Mouse (Mus musculus): ENCODE measurements at regions not wholly inside any gene's neighbourhood (a gene's known extent, or its start where the extent isn't known, plus 50 kb on each side); places are given as distances from the start of the nearest gene placed in this dataset.
A peak's percentile ranks its signal among the peaks of the same experiment; 100 is the strongest.
"Not testable (repeated sequence)": the region's sequence is repeated elsewhere in the genome, so short reads cannot be mapped to it uniquely, and the experiment has no call there.

DNA sequence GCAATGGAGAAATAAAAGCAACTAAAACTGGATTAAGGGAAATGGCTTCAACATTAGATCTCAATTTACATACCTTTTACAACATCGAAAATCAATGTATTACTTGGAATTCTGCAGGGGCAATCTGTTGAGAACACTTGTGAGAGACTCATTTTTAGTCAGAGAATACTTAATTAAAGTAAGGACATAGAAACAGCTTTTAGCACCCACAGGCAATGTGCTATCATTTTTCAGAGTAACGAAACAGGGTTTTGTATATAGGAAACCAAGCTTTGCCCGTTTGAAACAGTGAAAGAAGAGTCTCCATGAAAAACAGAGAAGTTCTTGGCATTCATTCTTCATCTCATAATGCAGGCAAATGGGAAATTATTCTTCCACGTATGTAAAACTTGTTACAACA, 196.4 kb downstream of the Tdrd3 start:
- no peak for DNase-seq
- intact Hi-C loops (cut with DNase I): no loop called here

DNA sequence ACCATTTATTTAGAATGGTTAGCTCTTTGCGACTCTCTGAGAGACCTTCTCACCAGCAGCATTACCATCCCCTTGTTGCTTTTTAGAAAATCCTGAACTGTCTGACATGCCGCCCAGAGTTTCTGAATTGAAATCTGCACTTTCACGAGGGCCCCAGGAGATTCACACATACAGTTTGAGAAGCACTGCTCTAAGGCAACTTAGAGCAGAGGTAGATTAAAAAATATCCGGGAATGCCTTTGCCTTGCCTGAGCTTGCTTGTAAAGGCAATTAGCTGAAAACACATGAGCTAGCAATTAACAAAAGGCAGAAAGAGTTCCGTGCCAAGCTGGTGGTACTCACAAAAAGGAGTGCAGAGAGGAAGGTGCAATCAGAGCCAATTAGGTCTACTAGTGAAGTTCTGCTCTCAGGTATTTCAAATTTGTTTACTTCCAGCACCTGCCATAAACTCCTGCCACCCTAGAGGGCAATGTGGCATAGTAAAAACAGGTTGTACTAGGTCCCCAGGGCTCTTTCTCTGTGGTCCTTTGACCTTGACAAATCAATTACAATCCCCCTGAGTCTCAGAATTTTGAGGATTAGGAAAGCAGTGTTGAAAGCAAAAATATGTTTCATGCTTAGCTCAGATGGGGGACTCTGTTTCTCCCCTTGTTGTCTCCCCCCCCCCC, 203.1 kb downstream of the Tdrd3 start:
- intact Hi-C loops (cut with DNase I): no loop called here
- peak; percentile 1 for DNase-seq

DNA sequence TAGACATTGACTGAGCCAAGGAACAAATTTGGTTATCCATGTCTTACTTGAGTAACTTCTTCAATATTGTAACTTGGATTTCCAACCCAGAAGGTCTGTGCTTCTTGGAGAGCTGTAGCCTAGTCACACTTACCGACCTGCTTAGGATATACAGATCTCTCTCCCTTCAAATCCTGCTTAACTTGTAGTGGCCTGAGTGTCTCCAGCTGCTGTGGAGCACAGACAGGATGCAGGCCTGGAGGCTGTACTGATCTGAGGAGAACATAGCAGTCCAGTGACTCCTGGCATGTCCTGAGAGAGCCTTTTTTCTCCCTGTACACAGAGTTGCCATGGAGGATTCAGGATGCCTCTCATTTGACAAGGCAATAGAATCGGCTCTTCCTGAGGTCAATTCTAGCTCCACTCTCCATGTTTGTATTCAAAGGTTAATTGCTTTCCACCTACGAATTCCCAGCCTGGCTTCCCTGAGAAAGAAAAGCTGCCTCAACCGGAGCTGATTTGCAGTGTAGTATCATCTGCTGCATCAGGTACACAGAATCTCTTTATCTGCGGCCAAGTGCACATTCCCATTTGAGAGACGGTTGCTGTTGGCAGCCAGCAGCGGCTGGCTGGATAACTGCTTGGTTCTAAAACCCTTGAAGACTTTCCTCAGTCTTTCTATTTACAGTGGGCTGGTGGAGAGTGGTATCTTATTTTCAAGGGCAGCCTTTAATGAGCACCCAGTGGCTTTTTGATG, 214.8 kb downstream of the Tdrd3 start:
- no peak for DNase-seq
- intact Hi-C loops (cut with DNase I): no loop called here

DNA sequence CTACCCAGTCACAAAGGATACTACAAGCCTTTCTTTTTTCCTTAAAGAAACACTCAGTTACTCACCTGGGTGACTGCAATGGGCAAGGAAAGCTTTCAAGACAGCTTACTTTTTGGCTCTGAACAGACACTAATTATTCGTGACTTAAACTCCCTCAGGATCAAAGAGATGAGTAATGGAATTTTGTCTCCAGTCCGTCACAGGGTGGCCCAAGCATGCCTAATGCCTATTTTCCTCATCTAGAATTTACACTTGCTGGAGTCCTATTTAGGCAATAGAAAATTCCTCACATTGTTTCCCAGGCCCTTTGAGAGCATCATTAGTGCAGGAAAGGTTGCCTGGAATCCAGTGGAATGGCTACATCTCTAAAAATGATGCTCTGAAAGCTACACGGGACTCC, 218.2 kb downstream of the Tdrd3 start:
- intact Hi-C loops (cut with DNase I): no loop called here
- DNase-seq: no peak

DNA sequence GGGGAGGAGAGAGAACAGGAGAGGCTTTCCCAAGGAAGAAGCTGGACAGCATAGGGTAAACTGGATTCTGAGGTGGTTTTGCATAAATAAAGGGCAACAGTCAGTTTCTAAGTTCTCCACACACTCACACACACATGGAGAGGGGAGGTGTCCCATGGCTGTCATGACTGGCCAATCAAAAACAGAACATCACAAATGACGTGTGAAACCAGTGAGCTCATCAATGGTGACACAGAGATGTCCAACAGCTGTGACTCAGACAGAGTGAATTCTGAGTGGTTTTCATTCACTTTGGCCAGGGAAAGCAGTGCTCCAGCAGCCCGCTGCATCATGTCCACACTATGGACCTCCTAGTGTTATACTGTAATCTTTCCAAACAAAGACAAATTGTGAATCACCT, 220.7 kb downstream of the Tdrd3 start:
- DNase-seq: no peak
- intact Hi-C loops (cut with DNase I): no loop called here

DNA sequence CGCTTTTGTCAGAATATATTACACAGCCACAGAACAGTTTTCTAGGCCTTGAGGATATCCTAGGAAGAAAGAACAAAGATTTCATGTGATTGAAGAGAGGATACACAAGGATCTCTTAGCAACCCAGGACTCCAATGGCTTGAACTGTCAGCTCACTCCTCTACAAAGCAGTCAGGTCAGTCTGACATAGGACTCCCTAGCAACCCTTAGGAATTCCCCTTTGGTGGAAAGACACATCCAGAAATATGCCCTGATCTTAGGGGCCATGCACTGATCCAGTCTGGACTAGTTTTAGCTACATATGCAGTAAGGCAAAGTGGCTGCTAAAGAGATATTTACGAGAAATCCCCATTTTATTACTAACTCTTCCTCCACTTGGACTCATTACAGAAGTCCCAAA, 251.5 kb downstream of the Tdrd3 start:
- DNase-seq: no peak
- intact Hi-C loops (cut with DNase I): no loop called here

DNA sequence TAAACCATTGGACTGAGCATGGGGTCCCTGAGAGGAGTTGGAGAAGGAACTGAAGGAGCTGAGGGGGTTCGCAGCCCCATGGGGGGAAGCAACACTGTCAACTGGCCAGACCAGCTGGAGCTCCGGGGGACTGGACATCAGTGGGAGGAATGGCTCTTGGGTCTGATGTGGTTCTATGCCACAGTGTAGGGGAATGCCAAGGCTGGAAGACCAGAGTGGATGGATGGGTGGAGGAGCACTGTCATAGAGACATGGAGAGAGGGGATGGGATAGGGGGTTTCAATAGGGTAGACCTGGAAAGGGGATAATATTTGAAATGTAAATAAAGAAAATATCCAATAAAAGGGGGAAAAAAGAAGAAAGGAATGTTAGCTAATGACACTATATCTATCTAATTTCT, 253.1 kb downstream of the Tdrd3 start:
- intact Hi-C loops (cut with DNase I): no loop called here

DNA sequence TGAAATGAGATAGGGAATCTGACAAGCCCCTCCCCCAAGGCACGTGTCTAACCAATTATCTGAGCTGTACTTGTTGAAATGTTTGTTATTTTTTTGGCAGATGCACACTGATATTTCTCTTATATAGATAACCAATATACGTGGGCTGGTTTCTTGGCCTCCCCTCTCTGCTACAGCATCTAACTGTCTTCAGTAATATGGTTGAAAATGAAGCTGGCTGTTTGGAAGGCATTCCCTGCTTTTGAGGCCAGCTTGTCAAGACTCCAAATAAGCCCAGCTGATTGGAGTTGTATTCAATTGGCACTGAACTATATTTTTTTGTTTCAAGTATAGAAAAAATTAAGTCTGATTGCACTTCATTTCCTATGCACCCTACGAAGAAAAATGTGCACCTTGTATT, 264.3 kb downstream of the Tdrd3 start:
- intact Hi-C loops (cut with DNase I): no loop called here
- no peak for DNase-seq

More for the DNA sequence above, 253.1 kb downstream of the Tdrd3 start:
- no peak for DNase-seq

DNA sequence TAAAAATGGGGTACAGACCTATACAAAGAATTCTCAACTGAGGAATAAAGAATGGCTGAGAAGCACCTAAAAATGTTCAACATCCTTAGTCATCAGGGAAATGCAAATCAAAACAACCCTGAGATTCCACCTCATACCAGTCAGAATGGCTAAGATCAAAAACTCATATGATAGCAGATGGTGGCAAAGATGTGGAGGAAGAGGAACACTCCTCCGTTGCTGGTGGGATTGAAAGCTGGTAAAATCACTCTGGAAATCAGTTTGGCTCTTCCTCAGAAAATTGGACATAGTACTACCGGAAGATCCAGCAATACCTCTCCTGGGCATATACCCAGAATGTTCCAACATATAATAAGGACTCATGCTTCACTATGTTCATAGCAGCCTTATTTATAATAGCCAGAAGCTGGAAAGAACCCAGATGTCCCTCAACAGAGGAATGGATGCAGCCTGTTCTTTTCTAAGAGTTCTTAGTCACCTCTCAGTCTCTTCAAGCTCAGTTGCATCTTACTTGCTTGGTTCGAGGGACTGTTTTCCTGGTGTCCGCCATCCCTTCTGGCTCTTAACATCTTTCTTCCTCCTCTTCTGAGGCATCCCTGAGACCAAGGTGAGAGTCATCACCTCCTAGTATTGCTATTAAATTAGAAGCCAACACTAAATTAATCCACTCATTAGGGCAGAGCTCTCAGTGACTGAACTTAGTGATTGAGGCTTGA, 266.8 kb downstream of the Tdrd3 start:
- intact Hi-C loops (cut with DNase I); DNase-seq: not testable (repeated sequence)

DNA sequence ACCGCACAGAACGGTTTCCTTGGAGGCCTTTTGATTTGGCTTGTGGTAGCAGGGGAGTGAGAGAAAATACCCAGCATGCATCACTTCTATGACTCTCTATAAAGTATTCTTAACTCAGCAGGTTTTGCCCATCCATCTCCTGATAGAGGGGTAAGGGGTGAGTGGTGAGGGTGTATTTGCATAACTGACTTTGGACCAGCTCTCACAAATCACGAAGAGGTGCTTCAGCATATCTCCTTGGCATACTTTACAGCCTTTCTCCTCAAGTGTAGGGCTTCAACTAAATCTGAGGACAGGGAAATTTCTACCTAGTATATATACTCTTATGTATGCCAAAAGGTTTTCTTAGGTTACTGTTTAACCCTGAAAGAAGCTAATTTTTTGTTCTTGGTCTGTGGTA, 273.4 kb downstream of the Tdrd3 start:
- intact Hi-C loops (cut with DNase I): no loop called here
- DNase-seq: no peak

DNA sequence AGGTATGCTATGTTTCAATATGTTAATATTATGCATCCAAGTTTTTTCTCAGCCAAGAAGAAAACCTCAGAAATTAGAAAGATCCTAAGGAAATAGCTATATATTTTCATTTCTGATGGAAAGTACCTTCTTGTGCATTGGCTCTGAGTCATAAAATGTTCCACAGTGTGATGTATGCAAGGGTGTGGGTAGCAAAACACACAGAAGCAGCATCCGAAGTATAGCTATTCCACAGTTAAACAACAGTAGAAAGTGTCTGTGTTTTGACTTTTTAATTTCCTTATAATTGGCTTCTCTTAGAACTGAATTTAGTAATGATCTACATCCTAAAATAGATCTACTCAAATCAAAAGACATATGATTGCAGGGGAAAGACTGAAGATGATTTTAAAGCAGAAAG, 320.0 kb downstream of the Tdrd3 start:
- intact Hi-C loops (cut with DNase I): no loop called here
- no peak for DNase-seq

DNA sequence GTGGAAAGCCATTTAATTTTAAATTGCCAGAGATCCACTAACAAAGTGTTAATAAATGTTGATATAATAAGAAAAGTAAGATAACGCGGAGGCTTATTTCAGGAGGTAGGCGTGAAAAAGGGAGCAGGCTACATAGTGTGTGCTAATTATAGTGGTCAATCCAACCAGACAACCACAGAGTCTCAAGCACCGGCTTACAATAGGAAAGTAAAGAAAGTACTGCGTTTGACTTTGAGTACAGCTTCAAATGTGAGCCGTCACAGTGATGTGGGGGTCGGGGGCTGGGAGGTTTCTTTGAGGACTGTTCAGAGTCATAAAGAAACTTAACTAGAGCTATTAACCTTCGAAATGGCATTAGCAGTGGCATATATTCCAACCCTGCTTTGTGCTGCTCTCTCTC, 329.1 kb downstream of the Tdrd3 start:
- DNase-seq: no peak
- intact Hi-C loops (cut with DNase I): no loop called here

DNA sequence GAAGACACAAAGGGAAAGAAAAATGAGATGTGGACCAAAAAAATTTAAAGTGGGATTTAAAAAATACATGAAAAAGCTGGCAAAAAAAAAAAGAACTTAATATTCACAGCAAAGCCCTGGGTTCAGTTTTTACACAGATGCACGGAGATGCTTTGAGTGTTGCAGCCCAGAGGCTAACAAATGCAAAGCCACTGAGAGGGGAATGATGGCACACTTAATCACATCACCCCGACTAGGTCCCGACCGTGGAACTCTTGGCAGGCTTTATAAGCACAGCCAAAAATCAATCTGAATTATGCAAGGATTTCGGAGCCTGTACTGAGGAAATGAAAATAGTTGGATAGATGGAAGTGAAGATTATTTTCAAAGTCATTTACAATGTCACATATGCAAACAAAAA, 329.6 kb downstream of the Tdrd3 start:
- DNase-seq: no peak
- intact Hi-C loops (cut with DNase I): no loop called here

DNA sequence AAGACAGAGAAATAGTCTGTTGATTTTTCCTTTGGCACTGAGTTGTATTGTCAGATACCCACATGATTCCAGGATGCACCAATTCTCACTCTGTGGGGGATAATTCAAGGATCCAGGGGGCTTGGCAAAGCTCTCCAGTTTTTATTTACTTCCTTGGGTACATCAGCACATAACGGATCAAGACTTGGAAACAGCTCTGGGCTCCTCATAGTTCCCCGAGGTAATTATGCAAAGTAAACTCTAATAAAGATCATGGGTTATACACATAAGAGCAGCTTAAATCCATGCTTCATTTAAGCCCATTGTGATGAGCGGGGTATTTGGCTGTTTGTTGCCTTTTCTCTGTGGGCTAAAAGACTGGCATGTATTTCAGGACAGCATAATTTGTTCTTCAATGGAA, 332.6 kb downstream of the Tdrd3 start:
- intact Hi-C loops (cut with DNase I): no loop called here
- DNase-seq: no peak

DNA sequence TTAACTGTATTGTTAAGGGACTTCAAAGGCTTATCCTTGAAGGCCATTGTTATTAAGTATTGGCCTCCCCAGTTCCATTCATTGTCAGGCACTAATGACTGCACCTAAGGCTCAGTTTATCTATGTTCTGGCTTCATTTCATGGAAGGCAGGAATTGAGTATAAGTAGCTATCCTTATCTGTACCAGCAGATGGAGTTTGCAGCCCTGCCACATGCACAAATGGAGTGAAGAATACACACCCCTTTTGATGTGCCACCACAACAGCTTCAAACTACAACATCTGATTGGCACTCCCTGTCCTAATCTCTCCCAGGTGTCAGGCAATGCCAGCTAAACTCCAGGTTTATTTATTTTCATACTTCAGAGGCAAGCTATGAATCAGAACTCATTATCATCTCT, 333.3 kb downstream of the Tdrd3 start:
- no peak for DNase-seq
- intact Hi-C loops (cut with DNase I): no loop called here

DNA sequence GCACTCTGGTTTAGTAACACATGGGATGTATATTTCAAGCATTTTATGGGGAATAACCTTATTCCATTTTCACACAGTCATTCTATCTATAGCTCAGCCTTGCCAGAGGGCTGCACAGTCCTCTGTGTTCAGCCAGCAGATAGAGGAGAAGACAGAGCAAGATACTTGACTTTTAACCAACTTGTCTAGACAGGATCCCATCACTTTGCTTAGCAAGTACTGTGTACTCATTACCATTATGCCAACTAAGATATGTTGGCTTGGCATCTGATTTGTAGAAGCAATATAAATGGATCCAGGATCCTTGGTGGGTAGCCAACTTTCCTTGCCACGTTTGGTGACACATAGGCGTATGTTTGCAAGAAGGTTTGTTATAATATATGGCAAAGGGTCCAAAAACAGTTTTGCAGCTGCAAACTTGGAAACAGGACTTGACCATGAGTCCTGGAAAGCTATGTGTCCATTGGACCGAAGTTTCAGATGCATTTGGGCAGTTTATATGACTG, 334.3 kb downstream of the Tdrd3 start:
- intact Hi-C loops (cut with DNase I): no loop called here
- no peak for DNase-seq

DNA sequence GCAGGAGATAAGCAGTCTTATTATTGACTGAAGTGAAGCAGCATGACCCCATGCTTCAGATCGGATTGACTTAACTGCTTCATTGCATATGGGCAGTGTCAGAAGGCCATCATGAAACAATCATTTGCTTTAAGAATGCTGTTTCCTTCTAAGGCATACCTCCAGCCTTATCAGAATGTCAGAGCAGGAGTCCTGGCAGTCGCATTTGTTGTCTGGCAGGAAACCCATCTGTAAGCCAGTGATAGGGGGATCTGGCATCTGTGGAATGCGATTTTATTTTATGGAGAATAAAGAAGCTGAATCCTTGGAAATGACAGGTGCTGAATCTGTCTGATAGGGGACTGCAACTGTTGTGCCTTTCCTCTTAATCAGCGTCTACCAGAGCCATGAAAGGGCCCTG, 338.3 kb downstream of the Tdrd3 start:
- intact Hi-C loops (cut with DNase I): no loop called here
- peak; percentile 25 for DNase-seq

DNA sequence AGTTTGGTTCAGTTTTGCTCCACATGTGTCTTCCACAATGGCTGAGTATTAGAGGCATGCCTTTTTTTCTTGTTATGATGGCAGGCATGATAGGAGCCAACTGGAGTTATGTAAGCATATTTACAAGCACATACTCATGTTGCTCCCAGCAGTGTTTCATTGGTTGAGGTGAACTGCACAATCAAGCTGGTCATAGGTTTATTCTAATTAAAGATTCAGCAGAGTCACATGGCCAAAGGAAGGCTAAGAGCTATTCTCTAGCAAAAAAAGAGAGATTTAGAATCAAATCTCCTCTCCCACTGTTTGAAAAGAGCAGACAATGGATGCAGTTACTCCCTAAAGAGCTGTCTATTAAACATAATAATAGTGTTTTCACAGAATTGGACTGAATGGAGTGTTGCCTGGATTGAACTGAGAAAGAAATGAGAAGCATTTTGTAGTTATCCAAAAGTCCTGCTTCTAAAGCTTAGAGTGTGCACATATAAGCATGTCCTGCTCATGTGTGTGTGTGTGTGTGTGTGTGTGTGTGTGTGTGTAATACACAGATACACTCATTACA, 359.0 kb downstream of the Tdrd3 start:
- intact Hi-C loops (cut with DNase I): no loop called here
- DNase-seq: no peak

DNA sequence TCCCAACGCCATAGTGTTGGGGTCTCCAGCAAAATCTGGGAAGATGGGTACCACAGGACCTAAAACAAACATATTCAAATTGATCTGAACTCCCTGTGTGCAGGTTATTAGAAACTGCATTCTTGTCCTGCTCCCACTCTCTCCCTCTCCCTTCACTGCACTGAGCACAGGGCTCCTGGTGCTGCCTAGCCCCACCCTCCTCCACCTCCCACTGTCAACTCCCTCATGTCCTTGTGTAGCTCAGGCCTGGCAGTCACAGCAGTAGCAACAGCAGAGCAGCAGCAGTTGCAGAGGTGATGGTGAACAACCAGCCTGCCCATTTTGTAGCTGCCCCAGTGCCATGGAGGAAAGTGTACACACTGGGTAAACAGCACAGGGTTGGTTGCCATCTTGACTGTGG, 383.4 kb downstream of the Tdrd3 start:
- DNase-seq: no peak
- intact Hi-C loops (cut with DNase I): no loop called here

DNA sequence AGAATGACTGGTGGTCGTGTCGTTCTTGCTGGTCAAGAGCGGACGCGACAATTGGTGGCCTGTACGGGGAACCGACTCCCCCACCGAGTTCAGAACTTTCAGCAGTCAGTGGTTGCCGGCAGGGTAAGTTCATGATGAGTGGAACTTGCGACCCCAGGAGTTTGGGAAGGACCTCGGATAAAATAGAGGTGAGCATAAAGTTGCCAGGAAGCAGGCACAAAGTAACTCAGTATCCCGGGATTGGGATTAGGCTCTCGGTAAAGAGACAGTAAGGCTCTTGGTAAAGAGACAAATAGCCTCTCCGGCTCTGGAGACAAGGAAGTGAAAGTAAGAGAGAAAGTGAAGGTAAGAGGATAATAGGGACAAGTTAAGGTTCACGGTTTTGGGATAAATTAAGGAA, 393.2 kb downstream of the Tdrd3 start:
- DNase-seq; intact Hi-C loops (cut with DNase I): not testable (repeated sequence)

DNA sequence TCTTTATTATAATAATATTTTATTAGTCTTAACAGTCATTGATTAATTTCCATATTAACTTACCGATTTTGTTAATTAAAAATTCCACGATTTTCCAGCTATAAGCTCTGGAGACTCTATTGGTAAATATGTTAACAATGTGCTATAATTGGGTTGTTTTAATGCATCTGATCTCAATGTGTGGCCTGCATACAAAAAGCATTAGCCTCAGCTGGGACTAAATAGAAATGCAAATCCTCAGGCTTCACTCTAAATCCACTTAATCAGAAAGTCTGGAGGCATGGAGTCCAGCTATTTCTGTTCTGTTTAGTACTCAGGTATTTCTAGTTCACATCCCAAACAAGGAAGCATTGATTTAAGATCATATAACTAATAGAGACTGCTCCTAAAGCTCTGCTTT, 427.7 kb downstream of the Tdrd3 start:
- DNase-seq: no peak
- intact Hi-C loops (cut with DNase I): no loop called here

DNA sequence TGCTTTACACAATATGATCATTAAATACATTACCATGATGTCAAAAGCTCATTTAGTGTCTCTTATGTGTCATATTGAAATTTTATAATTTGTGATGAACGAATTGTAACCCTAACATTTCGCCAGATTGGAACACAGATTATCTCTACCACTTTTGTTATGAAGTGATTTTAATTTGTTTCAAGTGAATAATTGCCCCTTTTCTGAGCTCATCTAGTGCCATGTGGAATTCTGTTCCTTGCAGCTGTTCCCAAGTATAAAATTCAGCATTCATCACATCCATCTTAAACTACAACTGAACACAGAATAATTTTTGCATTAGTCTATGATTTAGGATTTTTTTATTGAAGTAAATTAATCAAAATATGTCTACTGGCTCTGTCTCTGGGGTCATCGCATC, 445.0 kb downstream of the Tdrd3 start:
- no peak for DNase-seq
- intact Hi-C loops (cut with DNase I): no loop called here

Data from left cerebral cortex, postnatal 4 days (tissue).